Comparison of ENCODE assay signal across 16 mouse cellular contexts in the genomic region with DNA sequence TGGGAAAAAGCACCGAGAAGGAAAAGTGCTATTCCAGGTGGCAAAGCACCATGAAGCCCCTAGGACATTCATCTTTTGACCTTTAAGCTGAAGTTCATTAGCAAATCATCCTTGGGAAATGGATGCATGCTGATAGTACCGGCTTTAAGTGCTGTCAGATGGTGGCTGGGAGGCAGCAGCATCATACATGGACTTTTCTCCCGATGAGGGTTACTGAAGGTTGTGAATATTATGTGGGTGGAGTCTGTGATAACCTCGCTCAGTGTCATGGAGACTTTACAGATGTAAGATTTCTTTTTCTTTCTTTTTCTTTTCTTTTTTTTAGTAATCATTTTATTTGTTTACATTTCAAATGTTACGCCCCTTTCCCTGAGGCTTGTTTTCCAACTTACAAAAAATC.
"Had no signal": no experiment of that assay in that cellular context is flagged by ENCODE, and none has a peak within 500 bp of the region (broad histone marks: within the 10 kb centered on the region; RNA-seq: fewer than 3 reads in every experiment).

No protein-coding gene starts in this region.

- H3K4me2 ChIP-seq: midbrain, embryonic 12.5 days had no signal

- H3K9me3 ChIP-seq: midbrain, embryonic 10.5 days; midbrain, embryonic 12.5 days had no signal

- H3K4me3 ChIP-seq: midbrain, embryonic 10.5 days; midbrain, embryonic 12.5 days; myocyte had no signal

- DNase-seq: lung, adult 18-20 months; lung, postnatal 10 days; lung, postnatal 4 days; midbrain, embryonic 14.5 days; retina, postnatal 1 day; right cerebral cortex, adult 18-20 months; right cerebral cortex, postnatal 25 days; right cerebral cortex, postnatal 4 days; spleen, adult 18-20 months; thymus, adult 18-20 months; thymus, postnatal 14 days; thymus, postnatal 36 days had no signal

- H3K36me3 ChIP-seq: midbrain, embryonic 10.5 days; midbrain, embryonic 12.5 days had no signal

- H3K9ac ChIP-seq: midbrain, embryonic 12.5 days had no signal

- ATAC-seq: midbrain, embryonic 16.5 days had no signal

- H3K27ac ChIP-seq: midbrain, embryonic 10.5 days; midbrain, embryonic 12.5 days had no signal

- H3K27me3 ChIP-seq: midbrain, embryonic 12.5 days had no signal
